ENCODE assay signal across 24 mouse cellular contexts in genomic region chr14:101222319-101222718, GRCm38 (mm10). TPM values are rescaled to one million over a fixed set of nuclear protein-coding genes. Genes with fewer than 3 reads are reported as not detected.
"Had no signal": no experiment of that assay in that cellular context is flagged by ENCODE, and none has a peak within 500 bp of the region (broad histone marks: within the 10 kb centered on the region; RNA-seq: fewer than 3 reads in every experiment).

No protein-coding gene starts in this region.

- H3K9me3 ChIP-seq: lung, embryonic 15.5 days; midbrain, embryonic 13.5 days; midbrain, embryonic 15.5 days; neural tube, embryonic 12.5 days had no signal

- H3K4me1 ChIP-seq: lung, embryonic 15.5 days; midbrain, embryonic 13.5 days; midbrain, embryonic 15.5 days; neural tube, embryonic 12.5 days had no signal

- H3K9ac ChIP-seq: lung, embryonic 15.5 days; midbrain, embryonic 13.5 days; midbrain, embryonic 15.5 days; neural tube, embryonic 12.5 days had no signal

- H3K27me3 ChIP-seq: lung, embryonic 15.5 days; midbrain, embryonic 13.5 days; midbrain, embryonic 15.5 days; neural tube, embryonic 12.5 days had no signal

- ATAC-seq: lung, postnatal 0 days; midbrain, embryonic 13.5 days; midbrain, embryonic 15.5 days had no signal

- H3K36me3 ChIP-seq: lung, embryonic 15.5 days; midbrain, embryonic 13.5 days; midbrain, embryonic 15.5 days; neural tube, embryonic 12.5 days had no signal

- H3K4me2 ChIP-seq: lung, embryonic 15.5 days; midbrain, embryonic 11.5 days; midbrain, embryonic 13.5 days; midbrain, embryonic 15.5 days; neural tube, embryonic 12.5 days had no signal

- H3K27ac ChIP-seq: lung, embryonic 15.5 days; midbrain, embryonic 13.5 days; midbrain, embryonic 15.5 days; neural tube, embryonic 12.5 days had no signal

- H3K4me3 ChIP-seq: lung, embryonic 15.5 days; midbrain, embryonic 13.5 days; midbrain, embryonic 15.5 days; neural tube, embryonic 12.5 days had no signal

- DNase-seq: lung, adult 18-20 months; lung, postnatal 14 days; lung, postnatal 36 days; right cerebral cortex, postnatal 14 days; thymus, adult 18-20 months; thymus, postnatal 14 days; thymus, postnatal 36 days had no signal

RNA-seq across cellular contexts. Expression of gene Prr30, which starts 22.2 kb away (rescaled TPM):
- total RNA-seq: megakaryocyte, adult 5-6 weeks; megakaryocyte-erythroid progenitor cell, adult 5-6 weeks; midbrain, postnatal 0 days; monocyte, adult 5-6 weeks; neutrophil, adult 5-6 weeks had no signal
- polyA plus RNA-seq: liver, embryonic 16.5 days; lung, embryonic 15.5 days; lung, postnatal 0 days; midbrain, embryonic 11.5 days; midbrain, embryonic 13.5 days; midbrain, embryonic 15.5 days; midbrain, postnatal 0 days; neural tube, embryonic 12.5 days; neural tube, embryonic 14.5 days; spleen, adult 2 months; stomach, embryonic 14.5 days; stomach, embryonic 16.5 days; thymus, postnatal 0 days had no signal
